Mouse (Mus musculus) hindbrain, postnatal 0 days (tissue): ENCODE measurements at regions not wholly inside any gene's neighbourhood (a gene's known extent, or its start where the extent isn't known, plus 50 kb on each side); places are given as distances from the start of the nearest gene placed in this dataset.

Source experiments
- ATAC-seq: fragments of 200-750 bp; cut with Nextera tagmentation; 2 replicates; pipeline ENCODE4 v1.8.0; 2017; ENCODE audit warnings: mild to moderate bottlenecking, moderate TSS enrichment, moderate library complexity
- DNase-seq: peaks from one replicate; pipeline ENCODE4 v3.0.0-alpha.2; 2015; ENCODE audit warnings: low spot score
- H3K27ac ChIP-seq: fragments of 300-500 bp; sonication (generic); 2 replicates; pipeline ENCODE4 v1.5.1; 2014; ENCODE audit warnings: mild to moderate bottlenecking
- H3K27me3 ChIP-seq: fragments of 300-500 bp; sonication (generic); 2 replicates; pipeline ENCODE4 v1.6.1; 2014; ENCODE audit warnings: low read length, mixed read lengths; ENCODE audit not compliant: insufficient read depth
- H3K36me3 ChIP-seq: fragments of 300-500 bp; sonication (generic); 2 replicates; pipeline ENCODE4 v1.6.1; 2014; ENCODE audit warnings: low read length, mixed read lengths; ENCODE audit not compliant: insufficient read depth
- H3K4me1 ChIP-seq: fragments of 300-500 bp; sonication (generic); 2 replicates; pipeline ENCODE4 v1.6.1; 2014; ENCODE audit warnings: antibody characterized with exemption, low read length, mixed read lengths; ENCODE audit not compliant: insufficient read depth
- H3K4me2 ChIP-seq: fragments of 300-500 bp; sonication (generic); 2 replicates; pipeline ENCODE4 v1.6.1; 2014; ENCODE audit warnings: low read depth, mild to moderate bottlenecking, low read length, moderate library complexity, mixed read lengths
- H3K4me3 ChIP-seq: fragments of 300-500 bp; sonication (generic); 2 replicates; pipeline ENCODE4 v1.5.1; 2014; ENCODE audit warnings: low read length
- H3K9ac ChIP-seq: fragments of 300-500 bp; sonication (generic); replicated peaks from 2 replicates; pipeline ENCODE4 v1.6.1; 2014; ENCODE audit warnings: mild to moderate bottlenecking, low read length, moderate library complexity, mixed read lengths
- H3K9me3 ChIP-seq: fragments of 300-500 bp; sonication (generic); 2 replicates; pipeline ENCODE4 v1.6.1; 2016; ENCODE audit warnings: low read length, mixed read lengths
- CTCF ChIP-seq: IDR thresholded peaks from 2 replicates; pipeline ENCODE4 v1.5.1; 2016; ENCODE audit warnings: antibody characterized with exemption, control low read depth, low read depth
- WGBS: fragments of 180-500 bp; shearing (Covaris S2); extraction: QIAGEN DNeasy Blood & Tissue Kit; methylation state at CpG from one replicate; pipeline ENCODE4 v1.1.7; 2014; 5-methylcytosine and 5-hydroxymethylcytosine counted together

DNA sequence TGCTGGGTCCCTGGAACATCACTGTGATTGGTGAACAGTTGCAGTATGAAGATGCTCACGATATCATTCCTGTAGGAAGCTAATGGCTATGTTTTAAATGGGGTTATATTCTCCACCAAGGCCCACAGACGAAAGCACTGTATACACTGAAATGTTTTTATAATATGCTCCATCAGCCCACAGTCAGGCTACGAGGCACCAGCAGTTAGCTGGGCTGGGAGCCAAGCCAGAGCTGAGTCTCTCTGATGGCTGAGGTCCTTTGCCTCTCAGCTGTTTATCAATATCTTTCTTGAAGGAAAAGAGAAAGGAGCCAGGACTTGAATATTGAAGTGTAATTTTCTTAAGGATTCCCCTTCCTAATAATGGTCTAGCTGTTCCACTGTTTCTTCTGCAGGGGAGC lies 165.1 kb upstream of the Pld5 start:
- TF ChIP-seq CTCF, result no peak
- WGBS, result 48% methylated on average over 3 of the region's 3 CpGs
- Histone ChIP-seq H3K4me1 (no peaks in the 10 kb centered on the region), H3K36me3 (no peaks in the 10 kb centered on the region), H3K27me3 (no peaks in the 10 kb centered on the region), H3K4me2 (no peak overlapping the region), H3K9me3 (no peaks in the 10 kb centered on the region), H3K4me3 (no peak overlapping the region), H3K9ac (no peak overlapping the region), H3K27ac (no peak overlapping the region)
- DNase-seq (peak; percentile 25), ATAC-seq (no peak)

DNA sequence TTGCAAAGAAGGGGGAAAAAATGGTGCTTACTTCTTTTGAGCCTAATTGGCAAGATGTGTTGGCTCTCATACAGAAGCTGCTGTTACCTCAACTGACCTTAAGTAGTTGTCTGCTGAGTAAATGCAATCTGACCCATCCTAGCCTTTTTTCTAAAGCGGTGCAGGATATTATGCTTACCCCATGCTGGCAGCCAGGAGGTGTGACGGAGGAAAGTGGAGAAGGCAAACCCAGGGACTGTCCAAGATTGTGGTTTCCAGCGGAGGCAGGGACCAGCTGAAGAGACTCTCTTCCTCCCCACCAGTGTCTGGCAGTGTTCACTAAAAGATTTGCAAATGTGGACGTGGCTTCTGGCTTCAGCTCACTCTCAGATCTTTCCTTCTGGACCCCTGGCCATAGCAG lies 152.7 kb upstream of the Pld5 start:
- H3K4me1 ChIP-seq, result no peaks in the 10 kb centered on the region
- no peaks in the 10 kb centered on the region for H3K9me3 ChIP-seq
- H3K4me2 ChIP-seq, result no peak overlapping the region
- 41% methylated on average over 4 of the region's 4 CpGs for WGBS
- H3K36me3 ChIP-seq, result no peaks in the 10 kb centered on the region
- H3K27ac ChIP-seq, result no peak overlapping the region
- H3K4me3 ChIP-seq, result no peak overlapping the region
- H3K9ac ChIP-seq, result no peak overlapping the region
- ATAC-seq (no peak), DNase-seq (no peak)
- TF ChIP-seq CTCF, result no peak
- H3K27me3 ChIP-seq, result no peaks in the 10 kb centered on the region

DNA sequence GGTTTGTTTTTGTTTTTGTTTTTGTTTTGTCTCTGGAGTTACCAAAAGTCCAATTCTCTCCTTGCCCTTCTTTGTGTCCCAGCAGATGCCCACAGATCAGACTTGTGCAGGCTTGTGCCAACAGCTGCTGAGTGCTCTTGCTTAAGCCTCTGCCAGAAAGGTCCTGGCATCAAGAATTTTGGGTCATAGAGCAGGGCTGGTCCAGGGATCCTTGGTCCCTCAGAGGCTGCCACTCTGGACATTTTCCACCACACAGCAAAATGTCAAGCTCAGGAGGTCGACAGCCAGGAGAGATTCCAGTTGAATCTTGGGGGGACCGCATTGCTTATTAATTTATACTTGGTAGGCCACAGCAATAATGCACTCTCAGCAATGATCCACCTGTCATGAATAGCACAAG lies 151.9 kb upstream of the Pld5 start:
- H3K27ac ChIP-seq, result no peak overlapping the region
- H3K4me3 ChIP-seq, result no peak overlapping the region
- ATAC-seq, result no peak
- H3K9ac ChIP-seq, result no peak overlapping the region
- H3K36me3 ChIP-seq, result no peaks in the 10 kb centered on the region
- H3K9me3 ChIP-seq, result no peaks in the 10 kb centered on the region
- no peaks in the 10 kb centered on the region for H3K27me3 ChIP-seq
- no peak for DNase-seq
- no peak for TF ChIP-seq CTCF
- no peak overlapping the region for H3K4me2 ChIP-seq
- H3K4me1 ChIP-seq, result no peaks in the 10 kb centered on the region
- WGBS, result 80% methylated on average over 2 of the region's 2 CpGs

DNA sequence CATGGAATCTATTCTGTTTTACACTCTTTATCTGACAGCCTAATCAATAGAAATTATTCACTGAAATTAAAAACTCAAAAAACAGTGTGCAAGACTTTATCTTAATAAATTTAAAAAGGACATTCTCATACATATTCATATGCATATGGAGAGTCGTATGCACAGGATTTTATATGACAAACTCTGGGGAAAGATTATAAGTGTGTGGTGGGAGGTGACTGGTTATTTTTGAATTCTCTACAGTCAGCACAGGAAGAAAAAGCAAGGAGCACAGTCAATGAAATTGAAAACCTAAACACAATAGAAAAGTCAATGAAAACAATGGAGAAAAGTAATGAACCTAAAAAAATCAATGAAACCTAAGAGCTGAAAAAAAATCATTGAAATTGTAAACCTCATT lies 142.1 kb upstream of the Pld5 start:
- Histone ChIP-seq H3K27me3 (no peaks in the 10 kb centered on the region), H3K4me1 (no peaks in the 10 kb centered on the region), H3K4me3 (no peak overlapping the region), H3K9ac (no peak overlapping the region), H3K27ac (no peak overlapping the region), H3K9me3 (no peaks in the 10 kb centered on the region), H3K4me2 (no peak overlapping the region), H3K36me3 (no peaks in the 10 kb centered on the region)
- TF ChIP-seq CTCF, result no peak
- 71% methylated on average over 1 of the region's 1 CpGs for WGBS
- DNase-seq (no peak), ATAC-seq (no peak)

DNA sequence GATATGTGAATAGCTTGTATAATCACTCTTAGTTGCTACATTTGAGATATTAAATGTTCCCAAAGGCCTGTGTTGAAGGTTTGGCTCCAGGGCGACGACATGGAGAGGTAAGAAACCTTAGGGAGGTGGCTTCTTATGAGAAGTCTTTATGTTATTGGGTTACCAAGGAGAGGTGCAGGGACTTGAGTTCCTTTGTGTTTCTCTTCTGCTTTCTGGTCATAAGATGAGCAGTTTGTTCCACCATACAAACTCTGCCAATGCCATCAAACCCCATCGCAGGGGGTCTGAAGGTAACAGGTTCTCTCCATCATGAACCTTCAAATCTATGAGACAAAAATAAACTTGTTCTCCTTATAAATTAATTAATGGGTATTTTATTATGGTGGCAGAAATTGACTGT lies 129.0 kb upstream of the Pld5 start:
- WGBS, result 86% methylated on average over 3 of the region's 3 CpGs

DNA sequence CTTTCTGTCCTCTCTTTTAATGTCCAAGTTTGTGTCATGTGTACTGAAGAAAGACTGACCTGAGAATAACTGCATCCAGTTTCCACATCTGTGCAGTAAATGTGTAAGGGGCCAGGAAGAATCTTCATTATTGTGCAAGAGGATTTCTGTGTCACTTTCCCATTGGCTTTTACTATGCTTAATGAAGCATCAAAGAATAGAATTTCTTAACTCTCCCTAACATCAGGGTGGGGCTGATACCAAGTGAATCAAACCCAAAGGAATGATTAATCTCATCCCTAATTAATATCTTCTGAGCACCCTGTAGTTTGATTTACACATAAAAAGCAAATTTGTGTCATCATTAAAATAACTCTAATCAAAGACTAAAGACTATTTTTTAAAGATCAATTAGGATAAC lies 104.5 kb upstream of the Pld5 start:
- Histone ChIP-seq H3K9ac (no peak overlapping the region), H3K9me3 (no peaks in the 10 kb centered on the region), H3K4me2 (no peak overlapping the region), H3K27ac (no peak overlapping the region), H3K4me3 (no peak overlapping the region), H3K36me3 (no peaks in the 10 kb centered on the region), H3K4me1 (no peaks in the 10 kb centered on the region), H3K27me3 (no peaks in the 10 kb centered on the region)
- no peak for DNase-seq
- no peak for ATAC-seq
- no peak for TF ChIP-seq CTCF

More for the DNA sequence above, 129.0 kb upstream of the Pld5 start:
- Histone ChIP-seq H3K9ac (no peak overlapping the region), H3K27me3 (no peaks in the 10 kb centered on the region), H3K4me2 (no peak overlapping the region), H3K36me3 (no peaks in the 10 kb centered on the region), H3K4me1 (no peaks in the 10 kb centered on the region), H3K4me3 (no peak overlapping the region), H3K27ac (no peak overlapping the region), H3K9me3 (no peaks in the 10 kb centered on the region)
- no peak for TF ChIP-seq CTCF
- no peak for ATAC-seq
- DNase-seq, result no peak

DNA sequence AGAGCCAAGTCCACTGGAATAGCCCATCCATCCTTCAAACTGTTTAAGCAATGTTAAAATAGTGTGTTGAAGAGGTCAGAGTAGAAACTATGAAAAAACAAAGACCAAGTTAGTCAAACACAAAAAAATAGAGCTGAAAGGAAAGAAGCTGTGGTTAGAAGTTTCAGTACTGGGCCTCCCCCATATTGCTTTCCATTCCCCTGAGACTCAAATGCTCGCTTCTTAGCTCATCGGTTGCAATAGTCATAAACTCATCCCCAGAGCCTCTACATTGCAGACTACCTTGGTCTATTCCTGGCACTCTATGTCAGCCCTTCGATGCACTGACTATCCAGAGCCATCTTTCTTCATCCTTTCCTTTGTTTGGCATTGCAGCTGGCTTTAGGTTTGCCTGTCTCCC lies 91.8 kb upstream of the Pld5 start:
- DNase-seq (no peak), ATAC-seq (no peak)
- no peak overlapping the region for H3K4me3 ChIP-seq
- H3K36me3 ChIP-seq, result no peaks in the 10 kb centered on the region
- no peak overlapping the region for H3K27ac ChIP-seq
- no peak for TF ChIP-seq CTCF
- no peak overlapping the region for H3K9ac ChIP-seq
- no peaks in the 10 kb centered on the region for H3K27me3 ChIP-seq
- no peaks in the 10 kb centered on the region for H3K9me3 ChIP-seq
- no peaks in the 10 kb centered on the region for H3K4me1 ChIP-seq
- WGBS, result 86% methylated on average over 3 of the region's 3 CpGs
- no peak overlapping the region for H3K4me2 ChIP-seq

DNA sequence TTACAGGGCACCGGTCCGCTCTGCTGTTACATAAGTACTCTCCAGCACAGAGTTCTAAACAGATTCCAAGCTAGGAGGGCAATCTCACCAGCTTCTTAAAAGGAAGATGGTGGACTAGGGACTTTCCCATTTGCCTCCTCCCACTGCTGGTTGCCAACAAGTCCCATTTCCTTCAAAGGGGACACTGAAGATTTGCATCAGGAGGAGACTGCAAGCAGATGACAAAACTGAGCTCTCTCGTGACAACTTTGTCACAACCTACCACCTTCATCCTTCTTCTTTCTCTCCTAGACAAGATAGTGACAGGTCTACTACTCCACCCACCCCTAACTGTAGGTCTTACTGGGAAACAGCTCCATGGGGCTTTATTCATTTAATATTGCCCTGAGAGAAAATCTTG lies 85.8 kb upstream of the Pld5 start:
- no peak overlapping the region for H3K27ac ChIP-seq
- no peak overlapping the region for H3K4me3 ChIP-seq
- no peaks in the 10 kb centered on the region for H3K9me3 ChIP-seq
- no peaks in the 10 kb centered on the region for H3K36me3 ChIP-seq
- H3K9ac ChIP-seq, result no peak overlapping the region
- ATAC-seq (no peak), DNase-seq (no peak)
- no peak for TF ChIP-seq CTCF
- no peak overlapping the region for H3K4me2 ChIP-seq
- no peaks in the 10 kb centered on the region for H3K27me3 ChIP-seq
- 88% methylated on average over 3 of the region's 3 CpGs for WGBS
- 0 out of 2 replicates have a peak, but pooled peaks cover under 1% of the 10 kb centered on the region for H3K4me1 ChIP-seq
